Mouse (Mus musculus) heart, embryonic 15.5 days (tissue): ENCODE measurements around the gene Wdr76. TPM values are rescaled to one million over a fixed set of nuclear protein-coding genes. Genes with fewer than 3 reads are reported as not detected.
A peak's percentile ranks its signal among the peaks of the same experiment; 100 is the strongest.

Experiments
- ATAC-seq: fragments of 200-750 bp; cut with Nextera tagmentation; replicated peaks from 2 replicates; pipeline ENCODE4 v1.8.0; 2017; ENCODE audit warnings: low read depth, moderate TSS enrichment; ENCODE audit not compliant: insufficient number of reproducible peaks, insufficient read depth, low FRiP score
- H3K27ac ChIP-seq: fragments of 300-500 bp; sonication (generic); 2 replicates; pipeline ENCODE4 v1.5.1; 2015; ENCODE audit warnings: mild to moderate bottlenecking, inconsistent platforms
- H3K27me3 ChIP-seq: fragments of 300-500 bp; sonication (generic); 2 replicates; pipeline ENCODE4 v1.6.1; 2015; ENCODE audit warnings: inconsistent platforms
- H3K36me3 ChIP-seq: fragments of 300-500 bp; sonication (generic); 2 replicates; pipeline ENCODE4 v1.6.1; 2015; ENCODE audit warnings: mild to moderate bottlenecking, inconsistent platforms
- H3K4me1 ChIP-seq: fragments of 300-500 bp; sonication (generic); replicated peaks from 2 replicates; pipeline ENCODE4 v1.6.1; 2015; ENCODE audit warnings: inconsistent platforms
- H3K4me2 ChIP-seq: fragments of 300-500 bp; sonication (generic); 2 replicates; pipeline ENCODE4 v1.6.1; 2015; ENCODE audit warnings: inconsistent platforms, mild to moderate bottlenecking, moderate library complexity
- H3K4me3 ChIP-seq: fragments of 300-500 bp; sonication (generic); 2 replicates; pipeline ENCODE4 v1.5.1; 2015; ENCODE audit warnings: mild to moderate bottlenecking, inconsistent platforms
- H3K9ac ChIP-seq: fragments of 300-500 bp; sonication (generic); 2 replicates; pipeline ENCODE4 v1.6.1; 2015; ENCODE audit warnings: mild to moderate bottlenecking, inconsistent platforms
- H3K9me3 ChIP-seq: fragments of 300-500 bp; sonication (generic); replicated peaks from 2 replicates; pipeline ENCODE4 v1.6.1; 2016; ENCODE audit warnings: inconsistent platforms
- WGBS: fragments of 180-500 bp; shearing (Covaris S2); methylation state at CpG from one replicate; pipeline ENCODE4 v1.1.7; 2015; ENCODE audit warnings: mixed read lengths; 5-methylcytosine and 5-hydroxymethylcytosine counted together
- polyA plus RNA-seq: library from polyadenylated mRNA; unstranded; fragments of >200 nt; fragmentation: Nextera tagmentation; extraction: Ambion mirVana; gene quantifications from 2 replicates; pipeline ENCODE4 v1.2.1, GENCODE M21; 2015

The Wdr76 gene
- polyA plus RNA-seq, 1 experiment from 2014 or later = 6.7 TPM

DNA sequence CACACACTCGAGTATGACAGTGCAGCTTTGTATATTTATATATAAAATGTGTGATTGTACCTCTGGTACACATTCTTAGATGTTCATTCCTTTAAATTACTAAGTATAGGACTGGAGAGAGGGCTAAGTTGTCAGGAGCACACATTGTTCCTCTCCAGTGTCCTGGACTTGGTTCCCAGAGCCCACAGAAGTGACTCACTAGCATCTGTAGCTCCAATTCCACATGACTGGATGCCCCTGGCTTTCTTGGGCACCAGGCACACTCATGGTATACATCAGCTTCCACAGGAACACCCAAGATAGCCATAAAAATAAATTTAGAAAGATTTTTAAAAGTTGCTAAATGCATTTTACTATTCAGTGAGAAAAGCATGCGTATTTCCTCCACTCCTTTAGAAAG is 18.5 kb downstream of the Wdr76 start:
- Histone ChIP-seq H3K4me2 (no peak overlapping the region), H3K9me3 (no peaks in the 10 kb centered on the region), H3K4me3 (no peak overlapping the region)

DNA sequence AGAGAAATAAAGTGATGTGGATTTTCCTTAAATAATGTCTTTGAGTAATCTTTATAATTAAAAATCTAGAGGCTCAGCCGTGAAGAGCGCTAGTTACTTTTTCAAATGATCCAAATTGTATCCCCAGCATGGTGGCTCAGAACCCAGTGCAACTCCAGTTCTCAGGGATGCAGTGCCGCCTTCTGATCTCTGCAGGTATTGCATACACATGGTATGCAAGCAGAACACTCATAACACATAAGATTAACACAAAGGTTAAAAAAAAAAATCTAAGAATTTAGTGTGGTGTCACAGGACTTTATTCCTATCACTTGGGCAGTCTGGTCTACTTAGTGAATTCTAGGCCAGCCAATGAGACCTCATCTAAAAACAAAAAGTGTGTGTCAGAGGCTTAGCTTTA is 38.3 kb downstream of the Wdr76 start:
- WGBS = 89% methylated on average over 3 of the region's 3 CpGs
- H3K4me2 ChIP-seq = no peak overlapping the region
- no peak overlapping the region for H3K4me3 ChIP-seq
- no peak for ATAC-seq
- H3K27me3 ChIP-seq = no peaks in the 10 kb centered on the region
- no peak overlapping the region for H3K27ac ChIP-seq
- H3K9ac ChIP-seq = no peak overlapping the region
- no peaks in the 10 kb centered on the region for H3K9me3 ChIP-seq
- peaks cover 39% of the 10 kb centered on the region for H3K36me3 ChIP-seq
- peaks cover 11% of the 10 kb centered on the region; the same call in 1 of the 2 replicates for H3K4me1 ChIP-seq

More for the DNA sequence above, 18.5 kb downstream of the Wdr76 start:
- Histone ChIP-seq H3K9ac (no peak overlapping the region), H3K4me1 (no peaks in the 10 kb centered on the region), H3K27me3 (no peaks in the 10 kb centered on the region), H3K36me3 (peaks cover 15% of the 10 kb centered on the region), H3K27ac (no peak overlapping the region)
- no peak for ATAC-seq
- WGBS = 96% methylated on average over 2 of the region's 2 CpGs

DNA sequence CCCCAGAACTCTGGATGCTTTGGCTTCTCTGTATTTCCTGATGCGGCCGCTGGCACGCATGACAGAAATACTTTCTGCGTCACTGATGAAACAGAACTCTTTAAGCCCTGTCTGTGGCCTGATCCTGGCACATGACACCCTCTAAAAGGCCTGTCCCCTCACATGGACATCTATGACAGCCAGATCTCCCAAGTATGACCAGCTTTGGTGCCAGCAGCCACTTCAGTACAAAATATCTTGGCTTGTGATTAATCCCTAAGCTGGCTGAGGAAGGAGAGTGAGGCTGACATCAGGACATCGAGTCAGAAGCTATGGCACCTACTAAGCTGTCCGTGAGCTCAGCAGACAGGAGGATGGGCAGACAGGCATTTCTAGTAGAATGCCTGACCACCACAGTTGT is 43.1 kb downstream of the Wdr76 start:
- peak overlapping the region; percentile 38; the same call in 1 of the 2 replicates for H3K9ac ChIP-seq
- H3K4me3 ChIP-seq = peak overlapping the region; percentile 47
- WGBS = 58% methylated on average over 6 of the region's 6 CpGs
- H3K4me1 ChIP-seq = peaks cover 23% of the 10 kb centered on the region
- H3K9me3 ChIP-seq = no peaks in the 10 kb centered on the region
- H3K36me3 ChIP-seq = peaks cover 21% of the 10 kb centered on the region
- no peaks in the 10 kb centered on the region for H3K27me3 ChIP-seq
- ATAC-seq = peak; percentile 63
- peak overlapping the region; percentile 58 for H3K4me2 ChIP-seq
- H3K27ac ChIP-seq = peak overlapping the region; percentile 85

GRCm38 (mm10) chr2:121551271-121551670 is 44.7 kb downstream of the Wdr76 start:
- H3K27ac ChIP-seq = peak overlapping the region; percentile 85
- H3K9me3 ChIP-seq = no peaks in the 10 kb centered on the region
- peaks cover 7% of the 10 kb centered on the region; the same call in 1 of the 2 replicates for H3K36me3 ChIP-seq
- H3K27me3 ChIP-seq = no peaks in the 10 kb centered on the region
- H3K4me2 ChIP-seq = peak overlapping the region; percentile 58
- ATAC-seq = peak; percentile 80
- H3K4me3 ChIP-seq = peak overlapping the region; percentile 47
- WGBS = 17% methylated on average over 8 of the region's 8 CpGs
- peaks cover 23% of the 10 kb centered on the region for H3K4me1 ChIP-seq
- peak overlapping the region; percentile 58 for H3K9ac ChIP-seq

GRCm38 (mm10) chr2:121563117-121563516 is 56.6 kb downstream of the Wdr76 start:
- Histone ChIP-seq H3K27ac (no peak overlapping the region), H3K9ac (no peak overlapping the region), H3K36me3 (no peaks in the 10 kb centered on the region), H3K4me3 (no peak overlapping the region), H3K9me3 (no peaks in the 10 kb centered on the region), H3K4me1 (no peaks in the 10 kb centered on the region), H3K4me2 (no peak overlapping the region), H3K27me3 (no peaks in the 10 kb centered on the region)
- ATAC-seq = no peak
- WGBS = 64% methylated on average over 3 of the region's 3 CpGs

GRCm38 (mm10) chr2:121565911-121566310 is 59.4 kb downstream of the Wdr76 start:
- no peaks in the 10 kb centered on the region for H3K27me3 ChIP-seq
- peaks cover 5% of the 10 kb centered on the region for H3K4me1 ChIP-seq
- no peaks in the 10 kb centered on the region for H3K9me3 ChIP-seq
- ATAC-seq = no peak
- no peak overlapping the region for H3K4me2 ChIP-seq
- H3K4me3 ChIP-seq = no peak overlapping the region
- H3K27ac ChIP-seq = no peak overlapping the region
- H3K36me3 ChIP-seq = no peaks in the 10 kb centered on the region
- H3K9ac ChIP-seq = no peak overlapping the region
- 54% methylated on average over 5 of the region's 5 CpGs for WGBS

- no peak overlapping the region for H3K4me2 ChIP-seq
- no peaks in the 10 kb centered on the region for H3K9me3 ChIP-seq
- no peaks in the 10 kb centered on the region for H3K36me3 ChIP-seq
- H3K4me1 ChIP-seq = peaks cover 20% of the 10 kb centered on the region
- no peak overlapping the region for H3K27ac ChIP-seq
- no peak for ATAC-seq
- no peak overlapping the region for H3K4me3 ChIP-seq
- 75% methylated on average over 3 of the region's 3 CpGs for WGBS
- no peaks in the 10 kb centered on the region for H3K27me3 ChIP-seq
- no peak overlapping the region for H3K9ac ChIP-seq
These were observed 63.5 kb downstream of the Wdr76 start for GRCm38 (mm10) chr2:121570049-121570448.

GRCm38 (mm10) chr2:121570999-121571655 is 64.6 kb downstream of the Wdr76 start:
- no peaks in the 10 kb centered on the region for H3K9me3 ChIP-seq
- no peak overlapping the region for H3K9ac ChIP-seq
- peaks cover 25% of the 10 kb centered on the region for H3K4me1 ChIP-seq
- peak overlapping the region; percentile 32 for H3K27ac ChIP-seq
- 0 out of 2 replicates have a peak, but pooled peaks have one; percentile 32 for ATAC-seq
- peak overlapping the region; percentile 3; the same call in 1 of the 2 replicates for H3K4me2 ChIP-seq
- WGBS = 44% methylated on average over 8 of the region's 8 CpGs
- H3K27me3 ChIP-seq = no peaks in the 10 kb centered on the region
- H3K4me3 ChIP-seq = no peak overlapping the region
- no peaks in the 10 kb centered on the region for H3K36me3 ChIP-seq

- Histone ChIP-seq H3K36me3 (no peaks in the 10 kb centered on the region), H3K9me3 (no peaks in the 10 kb centered on the region), H3K9ac (no peak overlapping the region), H3K4me3 (no peak overlapping the region), H3K4me1 (peaks cover 25% of the 10 kb centered on the region), H3K27me3 (no peaks in the 10 kb centered on the region), H3K27ac (peak overlapping the region; percentile 32; the same call in 1 of the 2 replicates), H3K4me2 (no peak overlapping the region)
- peak; percentile 61 for ATAC-seq
- WGBS = 14% methylated on average over 7 of the region's 7 CpGs
These were observed 65.3 kb downstream of the Wdr76 start for GRCm38 (mm10) chr2:121571780-121572179.

DNA sequence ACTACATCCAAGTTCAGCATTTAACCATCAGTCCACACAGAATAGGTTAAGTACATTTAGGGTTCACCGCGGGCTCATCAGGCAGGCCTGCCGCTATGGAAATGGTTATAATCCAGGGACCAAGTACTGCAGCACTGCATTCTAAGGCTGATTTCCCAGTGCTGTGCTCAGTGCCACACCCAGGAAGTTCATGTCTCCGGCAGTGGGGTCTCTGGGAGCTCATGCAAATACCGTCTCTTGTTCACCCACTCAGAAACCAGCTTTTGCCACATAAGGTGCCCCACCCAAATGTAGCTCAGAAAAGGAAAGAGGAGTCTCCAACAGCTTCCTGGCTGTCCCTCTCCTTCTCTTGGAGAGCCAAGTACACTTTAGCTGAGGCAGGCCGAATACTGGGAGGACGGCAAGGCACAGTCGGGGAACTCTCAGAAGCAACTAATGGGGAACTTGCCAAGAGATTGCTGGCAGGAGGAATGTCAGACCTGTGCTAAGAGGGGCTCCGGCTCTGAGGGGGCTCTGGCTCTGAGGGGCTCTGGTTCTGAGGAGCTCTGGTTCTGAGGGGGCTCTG is 67.6 kb downstream of the Wdr76 start:
- no peak for ATAC-seq
- no peak overlapping the region for H3K9ac ChIP-seq
- no peak overlapping the region for H3K4me2 ChIP-seq
- no peaks in the 10 kb centered on the region for H3K9me3 ChIP-seq
- no peak overlapping the region for H3K4me3 ChIP-seq
- no peaks in the 10 kb centered on the region for H3K36me3 ChIP-seq
- peaks cover 25% of the 10 kb centered on the region for H3K4me1 ChIP-seq
- H3K27ac ChIP-seq = no peak overlapping the region
- H3K27me3 ChIP-seq = no peaks in the 10 kb centered on the region
- WGBS = 44% methylated on average over 9 of the region's 9 CpGs

GRCm38 (mm10) chr2:121575741-121576201 is 69.2 kb downstream of the Wdr76 start:
- no peaks in the 10 kb centered on the region for H3K36me3 ChIP-seq
- H3K9ac ChIP-seq = no peak overlapping the region
- no peak overlapping the region for H3K4me2 ChIP-seq
- peaks cover 21% of the 10 kb centered on the region for H3K4me1 ChIP-seq
- 50% methylated on average over 8 of the region's 8 CpGs for WGBS
- no peaks in the 10 kb centered on the region for H3K27me3 ChIP-seq
- H3K9me3 ChIP-seq = no peaks in the 10 kb centered on the region
- H3K4me3 ChIP-seq = no peak overlapping the region
- H3K27ac ChIP-seq = no peak overlapping the region
- no peak; the same call in 1 of the 2 replicates for ATAC-seq
